Mouse (Mus musculus) thymus, postnatal 36 days (tissue): ENCODE data around the gene Bmt2.

Experiments used
- DNase-seq, 2 experiments: peaks; one replicate each; pipeline ENCODE4 v3.0.0; 2022; ENCODE audit warnings: mixed read lengths in 2 of 2

The Bmt2 gene

DNA sequence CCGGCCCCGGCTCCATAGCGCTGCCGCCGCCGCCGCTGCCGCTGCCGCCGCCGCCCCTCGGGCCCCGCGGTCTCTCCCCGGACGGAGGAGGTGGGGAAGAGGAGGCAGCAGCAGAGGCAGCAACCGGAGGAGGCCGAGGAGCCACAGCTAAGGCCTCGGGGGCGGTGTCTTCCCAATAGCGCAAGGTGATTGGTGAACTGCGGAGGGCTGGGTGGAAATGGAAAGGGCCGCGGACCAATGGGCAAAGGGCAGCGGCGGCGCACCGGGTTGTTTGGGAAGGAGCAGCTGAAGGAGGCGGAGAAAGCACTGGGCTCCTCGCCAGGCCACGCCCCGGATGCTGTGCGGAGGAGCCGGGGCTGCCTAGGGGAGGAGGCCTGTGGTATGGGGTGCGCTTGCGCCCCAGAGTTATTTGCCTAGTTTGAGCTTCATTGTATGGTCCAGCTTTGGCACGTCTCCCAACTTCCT is at the start of gene Bmt2:
Gene Bmt2, minus strand, starts transcription at position 149 of the 465 bp plus-strand sequence.
- peak; percentile 98 to 99 for DNase-seq

DNA sequence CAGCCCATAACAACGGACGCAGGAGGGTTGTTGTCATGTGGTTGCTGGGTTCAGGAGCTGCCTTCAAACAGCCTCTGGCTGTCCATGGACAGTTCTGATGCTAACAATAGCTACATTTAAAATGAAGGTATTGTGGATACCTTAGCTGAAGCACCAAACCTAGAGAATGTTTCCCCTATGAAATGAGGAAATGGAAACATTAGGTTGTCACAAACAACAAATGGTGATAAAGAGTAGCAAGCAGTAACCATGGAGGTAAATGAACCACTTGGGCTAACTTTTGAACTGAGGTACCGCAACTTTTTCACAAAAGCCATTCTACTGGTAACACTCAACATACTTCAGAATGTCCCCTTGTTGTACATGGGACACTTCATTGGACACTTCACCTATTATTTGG is 44.4 kb upstream of the Bmt2 start:
- DNase-seq: no peak

DNA sequence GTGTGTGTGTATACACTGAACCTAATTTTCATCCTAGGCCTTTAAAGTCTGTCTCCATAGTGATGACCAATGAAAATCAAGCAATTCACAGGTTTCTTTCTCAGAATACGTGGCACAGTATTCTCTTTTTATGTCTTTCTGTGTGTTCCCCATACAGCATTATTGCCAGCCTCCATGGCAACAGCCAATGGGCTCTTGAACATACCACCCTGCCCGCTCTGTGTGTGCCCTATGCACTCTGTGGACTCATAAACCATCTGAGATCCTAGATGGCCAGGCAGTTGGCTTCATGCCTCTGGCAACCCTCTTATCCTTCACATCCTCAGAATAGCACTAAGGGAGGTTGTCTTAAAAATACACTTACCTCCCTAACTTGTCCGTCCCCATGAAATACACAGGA is 37.1 kb upstream of the Bmt2 start:
- DNase-seq: no peak

DNA sequence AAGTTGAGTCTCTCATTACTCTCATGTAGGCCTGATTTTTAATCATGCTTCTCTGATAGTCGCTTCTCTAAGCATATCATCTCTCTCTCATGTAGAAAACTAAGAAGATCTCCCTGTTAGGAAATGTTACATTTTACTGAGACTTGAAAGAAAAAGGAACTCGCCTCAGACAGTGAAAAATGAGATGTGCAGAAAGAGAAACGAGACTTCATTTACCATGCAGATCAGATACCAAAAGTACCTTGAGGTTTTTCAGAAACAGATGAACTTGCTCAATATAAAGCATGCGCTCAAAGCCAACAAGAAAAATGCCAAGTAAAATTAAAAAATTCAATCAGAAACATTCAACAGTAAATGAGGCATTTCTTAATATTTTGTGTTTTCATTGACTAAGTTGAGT is 19.1 kb upstream of the Bmt2 start:
- DNase-seq: no peak

DNA sequence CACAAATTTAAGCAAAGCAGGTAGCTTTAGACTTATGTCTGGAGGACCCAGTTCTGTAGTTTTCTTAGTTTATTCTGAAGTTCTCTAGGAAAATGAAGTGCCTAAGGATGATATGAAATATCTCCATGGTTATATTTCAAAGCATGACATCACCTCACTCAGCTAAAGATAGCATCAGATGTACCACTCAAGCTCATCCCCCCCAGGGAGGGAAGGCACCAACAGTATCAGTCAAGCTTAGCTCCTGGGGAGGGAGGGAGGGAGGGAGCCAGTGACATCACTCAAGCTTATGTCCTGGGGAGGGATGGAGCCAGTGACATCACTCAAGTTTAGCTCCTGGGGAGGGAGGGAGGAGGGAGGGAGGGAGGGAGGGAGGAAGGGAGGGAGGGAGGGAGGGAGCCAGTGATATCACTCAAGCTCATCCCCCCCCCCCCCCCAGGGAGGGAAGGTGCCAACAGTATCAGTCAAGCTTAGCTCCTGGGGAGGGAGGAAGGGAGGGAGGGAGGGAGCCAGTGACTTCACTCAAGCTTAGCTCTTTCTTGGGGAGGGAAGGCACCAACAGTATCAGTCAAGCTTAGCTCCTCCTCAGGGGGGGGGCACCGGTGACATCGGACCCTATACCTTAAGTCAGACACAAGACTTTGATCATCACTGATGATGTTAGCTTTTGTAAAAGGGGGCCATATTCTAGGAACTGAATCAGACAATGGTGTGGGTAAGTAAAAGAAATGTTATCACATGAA is 17.5 kb upstream of the Bmt2 start:
- DNase-seq: no peak

DNA sequence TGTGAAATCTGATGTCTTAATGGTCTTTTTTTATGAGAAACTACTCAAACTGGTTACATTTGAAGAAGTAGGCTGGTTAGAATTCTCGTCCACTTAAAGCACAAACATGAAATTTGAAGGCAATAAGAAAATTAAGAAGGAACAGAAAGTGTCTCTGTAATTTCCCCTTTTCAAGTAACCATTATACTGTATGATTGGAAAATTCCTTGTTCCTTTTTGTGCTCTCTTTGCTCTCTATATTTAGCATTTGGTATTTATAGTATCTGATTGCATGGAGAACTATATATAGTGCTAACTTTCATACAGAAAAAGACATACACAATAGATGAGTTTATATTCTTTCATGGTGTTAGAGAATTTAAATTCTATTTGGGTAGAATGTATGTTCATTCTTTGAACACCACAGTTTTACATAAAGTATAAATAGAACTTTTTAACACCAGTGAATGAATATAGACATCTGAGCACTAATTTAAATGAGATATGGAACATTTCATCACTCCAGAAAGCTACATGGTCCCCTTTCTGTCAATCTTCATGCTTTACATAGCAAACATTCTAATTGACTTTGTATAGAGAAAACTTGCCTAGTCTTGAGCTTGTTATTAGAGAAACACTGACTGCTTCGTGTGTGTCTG is 14.0 kb upstream of the Bmt2 start:
- DNase-seq: no peak

DNA sequence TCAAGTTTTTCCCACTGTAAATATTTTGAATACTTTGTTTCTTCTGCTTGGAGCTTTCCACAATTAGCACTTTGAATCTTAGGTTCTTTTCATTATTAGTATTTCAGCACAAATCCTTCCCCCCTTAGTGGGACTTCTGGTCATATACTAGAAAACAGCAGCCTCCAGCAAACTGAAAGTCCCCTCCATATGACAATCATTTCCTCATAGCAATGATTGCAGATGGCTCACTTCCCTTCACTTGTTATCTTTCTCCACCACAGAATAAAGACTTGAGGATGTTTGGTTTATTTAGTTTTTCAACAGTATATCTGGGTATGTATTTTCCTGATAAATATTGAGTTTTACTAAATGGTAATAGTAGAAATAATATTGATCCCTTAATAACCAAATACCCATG is 12.6 kb upstream of the Bmt2 start:
- DNase-seq: no peak

DNA sequence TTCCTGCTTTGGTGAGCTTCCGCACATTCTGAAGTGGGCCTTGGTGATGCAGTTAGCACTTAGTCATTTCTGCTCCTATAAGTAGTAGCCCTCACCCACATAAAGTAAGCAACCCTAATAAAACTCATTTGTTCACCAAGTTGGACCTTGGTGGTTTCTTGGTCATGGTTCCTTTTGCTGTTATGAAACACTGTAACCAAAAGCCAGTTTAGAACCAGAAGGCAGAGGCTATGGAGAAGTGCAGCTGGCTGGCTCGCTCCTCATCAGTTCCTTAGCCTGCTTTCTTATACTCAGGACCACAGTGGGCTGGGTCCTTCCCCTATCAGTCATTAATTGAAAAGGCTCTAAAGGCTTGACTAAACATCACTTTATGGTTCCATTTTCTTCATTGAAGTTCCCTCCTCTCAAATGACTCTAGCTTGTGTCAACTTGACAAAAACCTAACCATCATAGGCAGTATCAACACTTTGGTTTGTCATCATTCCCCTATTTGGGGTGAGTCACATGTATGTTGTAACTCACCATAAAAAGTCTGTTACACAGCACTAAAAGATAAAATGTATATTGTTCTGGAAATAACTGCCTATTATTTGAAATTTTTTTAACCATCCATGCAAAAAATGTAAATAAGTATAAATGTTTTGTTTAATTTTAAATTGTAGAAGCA is 6.3 kb upstream of the Bmt2 start:
- no peak for DNase-seq

DNA sequence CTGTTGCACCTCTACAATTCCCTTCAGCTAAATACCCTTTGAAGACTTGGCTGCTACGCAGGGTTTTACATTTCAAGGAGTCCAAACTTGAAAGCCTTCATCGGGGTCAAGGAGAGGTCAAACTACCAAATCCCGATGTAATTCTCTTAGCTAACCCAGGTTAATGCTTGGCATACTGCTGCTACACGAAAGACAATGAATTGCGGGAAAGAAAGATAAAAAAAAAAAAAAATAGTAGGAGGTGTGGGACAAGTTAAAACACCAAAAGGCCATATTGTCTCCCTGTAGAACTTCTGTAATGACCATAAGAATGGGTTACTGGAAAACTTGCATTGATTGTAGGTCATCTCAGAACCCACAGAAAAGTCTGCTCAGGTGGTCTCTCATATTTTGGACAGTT is 583 bp upstream of the Bmt2 start:
- no peak for DNase-seq

DNA sequence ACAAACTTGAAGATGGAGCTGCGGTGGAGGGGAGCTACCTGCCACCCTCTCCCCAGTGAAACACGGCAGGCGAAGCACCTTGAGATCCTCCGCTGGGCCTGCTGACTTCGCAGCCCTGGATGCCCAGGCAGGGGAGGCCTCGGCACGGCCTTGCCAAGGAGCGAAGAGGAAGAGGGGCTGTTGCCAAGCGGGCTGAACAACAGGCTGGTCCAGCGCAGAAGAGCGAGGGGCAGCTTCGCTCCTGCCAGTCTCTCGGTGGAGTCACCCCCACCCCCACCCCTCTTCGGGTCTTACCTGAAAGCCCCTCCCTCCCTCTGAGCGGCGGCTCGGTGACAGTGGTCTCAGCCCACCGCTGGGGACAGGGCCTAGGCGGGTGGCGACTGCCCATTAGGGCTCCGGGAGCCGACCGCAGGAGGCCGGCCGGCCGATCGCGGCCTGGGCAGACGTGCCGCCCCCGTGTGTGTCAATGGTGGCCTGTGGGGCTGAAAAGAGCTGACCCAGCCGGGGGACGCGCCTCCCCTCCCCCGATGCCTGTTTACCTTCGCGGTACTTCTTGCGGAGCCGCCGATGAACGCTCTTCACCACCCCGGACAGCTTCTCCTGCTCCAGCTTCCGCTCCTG is 515 bp downstream of the Bmt2 start:
- peak in 1 of 2 experiments; percentile 56 for DNase-seq

DNA sequence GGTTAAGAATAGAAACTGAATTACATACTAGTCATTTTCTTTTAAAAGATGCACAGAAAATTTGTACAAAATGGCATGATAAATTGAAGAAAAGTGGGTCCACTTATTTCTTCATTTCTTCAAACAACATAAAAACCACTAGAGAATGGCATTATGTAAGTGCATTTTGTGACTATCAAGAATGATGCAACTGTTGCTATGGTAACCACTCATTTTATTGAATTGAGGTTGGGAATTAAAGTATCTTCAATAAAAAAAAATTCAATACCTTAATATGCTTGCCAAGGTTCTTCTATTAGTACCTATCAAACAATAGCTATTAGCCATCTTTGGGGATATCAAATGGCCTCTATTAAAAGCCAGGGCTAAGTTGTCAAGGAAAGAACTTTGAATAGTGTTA is 1.6 kb downstream of the Bmt2 start:
- DNase-seq: no peak

DNA sequence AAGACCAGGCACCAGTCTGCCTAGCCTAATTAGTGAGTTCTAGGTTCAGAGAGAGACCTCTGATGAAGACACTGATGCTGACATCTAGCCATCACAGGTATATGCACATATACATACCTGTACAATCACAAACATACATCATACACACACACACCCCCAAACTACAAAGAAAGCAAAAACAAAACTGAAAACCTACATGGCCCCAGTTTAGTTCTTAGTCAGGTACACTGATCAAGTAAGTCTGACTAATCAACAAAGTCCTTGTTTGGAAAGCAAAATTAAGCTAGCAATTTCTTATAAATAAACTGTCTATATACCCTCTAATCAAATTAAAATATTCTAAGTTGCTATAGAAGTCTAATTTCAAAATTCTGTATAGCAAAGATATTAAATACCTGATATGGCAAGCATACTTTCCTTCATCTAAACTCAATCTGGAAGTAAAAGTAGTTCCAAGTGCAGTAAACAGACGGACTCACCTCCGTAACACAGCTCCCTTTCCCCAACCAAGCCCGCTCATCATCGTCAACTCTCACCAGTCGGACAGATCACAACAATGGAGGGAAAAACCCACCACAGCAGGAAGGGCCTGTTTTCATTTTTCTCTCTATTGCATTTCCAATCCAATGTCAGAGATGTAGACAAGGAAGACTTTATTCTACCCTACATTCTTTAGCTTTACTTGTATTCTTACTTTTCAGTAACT is 3.0 kb downstream of the Bmt2 start:
- no peak for DNase-seq

DNA sequence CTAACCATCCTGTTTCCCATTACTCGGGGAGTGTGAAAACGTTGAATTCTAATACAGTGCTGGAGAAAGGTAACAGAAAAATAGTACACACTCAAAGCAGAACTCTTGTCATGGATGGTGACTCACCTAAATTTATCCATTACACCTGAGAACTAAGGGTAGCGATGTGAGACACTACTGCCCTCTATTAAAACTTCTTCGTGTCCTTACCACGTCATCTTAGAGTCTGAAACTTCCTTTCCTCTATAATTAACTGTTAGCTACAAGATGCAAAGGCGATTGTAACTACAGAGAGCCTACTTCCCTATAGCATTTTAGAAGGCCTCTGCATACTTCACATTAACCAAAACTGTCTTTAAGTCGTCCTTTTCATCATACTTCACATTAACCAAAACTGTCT is 12.1 kb downstream of the Bmt2 start:
- no peak for DNase-seq

DNA sequence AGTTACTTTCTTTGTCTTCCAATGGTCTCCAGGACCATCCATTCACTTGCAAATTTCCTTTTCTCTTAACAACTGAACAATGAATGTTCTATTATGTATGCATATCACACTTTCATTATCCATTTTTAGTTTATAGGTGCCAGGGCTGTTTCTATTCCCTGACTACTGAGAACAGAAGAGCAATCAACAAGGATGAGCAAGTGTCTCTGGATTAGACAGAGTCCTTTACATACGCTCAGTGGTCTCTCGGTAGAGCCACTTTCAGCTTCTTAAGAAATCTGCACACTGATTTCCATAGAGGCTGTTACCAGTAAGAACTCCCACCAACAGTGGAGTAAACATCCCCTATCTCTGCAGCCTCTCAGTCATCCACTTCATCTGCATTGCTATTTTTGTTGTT is 19.8 kb downstream of the Bmt2 start:
- no peak for DNase-seq

DNA sequence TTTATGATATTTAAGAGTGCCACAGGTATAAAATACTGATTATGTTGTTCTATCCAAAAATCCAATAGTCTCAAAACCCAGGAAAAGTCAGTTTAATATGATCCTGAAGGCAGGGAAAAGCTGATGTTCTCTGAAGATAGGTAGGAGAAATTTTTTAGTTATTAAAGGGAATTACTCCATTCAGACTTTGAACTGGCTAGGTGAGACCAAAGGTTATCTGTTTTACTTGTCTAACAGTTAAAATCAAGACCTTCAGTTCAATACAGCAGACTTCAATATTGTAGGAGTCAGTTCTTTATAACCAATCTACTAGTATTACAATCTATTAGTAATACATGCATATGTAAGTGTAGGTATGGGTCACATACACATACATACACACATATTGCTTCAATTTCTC is 23.7 kb downstream of the Bmt2 start:
- DNase-seq: no peak

DNA sequence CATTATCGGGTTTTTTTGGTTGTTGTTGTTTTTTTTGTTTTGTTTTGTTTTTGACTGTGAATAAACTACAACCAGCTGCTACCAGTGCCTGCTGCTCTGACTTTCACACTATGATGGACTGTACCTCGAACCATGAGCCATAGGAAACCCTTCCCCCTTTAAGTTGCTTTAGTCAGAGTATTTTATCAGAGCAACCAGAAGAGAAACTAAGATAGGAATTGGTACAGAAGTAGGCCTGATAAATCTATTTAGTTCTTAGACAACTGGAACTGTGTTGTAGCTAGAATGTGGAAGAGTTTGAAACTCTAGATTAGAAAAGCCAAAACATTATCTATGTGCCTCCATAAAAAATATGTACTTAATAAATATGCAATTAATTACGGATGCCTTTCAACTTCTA is 25.5 kb downstream of the Bmt2 start:
- no peak for DNase-seq

DNA sequence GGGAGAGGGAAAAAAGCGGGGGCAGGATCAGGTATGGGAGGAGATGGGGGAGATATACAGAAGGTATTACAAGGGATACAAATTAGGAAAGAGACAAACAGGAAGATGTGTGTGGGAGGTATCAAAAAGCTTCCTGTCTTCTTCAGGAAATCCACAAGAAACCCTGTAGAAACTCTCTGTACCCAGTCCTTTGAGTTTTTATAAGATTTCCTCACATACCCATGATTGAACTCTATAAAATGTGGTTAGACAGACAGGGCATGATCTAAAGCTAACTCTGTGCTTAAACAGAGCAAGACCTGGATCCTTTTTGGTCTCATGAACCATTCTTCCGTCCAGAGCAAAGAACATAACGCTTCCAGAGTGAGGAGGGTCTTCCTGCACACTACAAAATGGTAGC is 26.9 kb downstream of the Bmt2 start:
- DNase-seq: no peak

DNA sequence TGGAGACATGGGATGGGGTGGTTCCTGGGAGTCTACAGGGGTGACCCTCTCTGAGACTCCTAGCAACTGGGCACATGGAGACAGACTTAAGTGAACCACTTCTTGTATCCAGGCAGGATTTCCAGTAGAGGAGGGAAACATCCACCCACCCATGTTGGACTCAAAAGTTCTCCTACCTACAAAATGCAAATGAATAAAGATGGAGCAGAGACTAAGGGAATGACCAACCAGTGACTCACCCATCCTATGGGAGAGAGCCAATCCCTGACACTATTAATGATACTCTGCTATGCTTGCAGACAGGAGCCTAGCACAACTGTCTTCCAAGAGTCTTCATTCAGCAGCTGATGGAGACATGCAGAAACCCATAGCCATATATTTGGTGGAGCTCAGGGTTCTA is 29.5 kb downstream of the Bmt2 start:
- no peak for DNase-seq

DNA sequence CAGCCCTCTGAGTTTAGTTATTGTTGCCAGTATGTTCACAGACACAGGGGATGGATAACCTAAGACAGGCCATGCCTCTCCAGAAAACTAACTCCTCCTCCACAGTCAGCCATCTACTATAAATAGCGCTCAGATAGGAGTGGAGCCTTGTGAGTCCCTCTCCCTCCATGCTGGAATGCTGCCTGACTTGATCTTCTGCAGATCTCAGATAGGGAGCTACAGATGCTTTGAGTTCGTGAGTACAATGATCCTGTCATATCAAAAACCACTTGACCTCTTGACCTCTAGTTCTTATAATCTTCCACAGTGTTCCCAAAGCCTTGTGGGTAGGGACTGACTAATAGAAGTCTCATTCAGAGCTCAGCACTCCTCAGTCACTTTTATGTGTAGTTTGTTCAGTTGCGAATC is 41.2 kb downstream of the Bmt2 start:
- DNase-seq: no peak

DNA sequence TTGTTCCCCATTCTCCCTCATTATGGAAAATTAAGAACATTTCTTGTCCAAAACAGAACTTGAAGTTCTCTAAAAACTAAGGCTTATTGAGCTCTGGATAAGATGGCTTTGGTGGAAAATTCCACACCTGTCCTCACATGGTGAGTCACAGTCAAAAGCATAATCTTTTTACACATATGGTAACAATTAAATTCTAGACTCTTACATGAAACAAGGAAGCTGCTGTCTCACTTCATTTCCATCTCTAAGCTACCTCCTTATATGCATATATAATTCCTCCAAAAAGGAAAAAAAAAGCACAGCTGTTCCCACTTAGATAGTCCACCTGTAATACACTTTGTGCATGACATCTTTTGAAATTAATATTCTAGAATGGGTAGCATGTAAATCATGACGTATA is 45.2 kb downstream of the Bmt2 start:
- DNase-seq: no peak

DNA sequence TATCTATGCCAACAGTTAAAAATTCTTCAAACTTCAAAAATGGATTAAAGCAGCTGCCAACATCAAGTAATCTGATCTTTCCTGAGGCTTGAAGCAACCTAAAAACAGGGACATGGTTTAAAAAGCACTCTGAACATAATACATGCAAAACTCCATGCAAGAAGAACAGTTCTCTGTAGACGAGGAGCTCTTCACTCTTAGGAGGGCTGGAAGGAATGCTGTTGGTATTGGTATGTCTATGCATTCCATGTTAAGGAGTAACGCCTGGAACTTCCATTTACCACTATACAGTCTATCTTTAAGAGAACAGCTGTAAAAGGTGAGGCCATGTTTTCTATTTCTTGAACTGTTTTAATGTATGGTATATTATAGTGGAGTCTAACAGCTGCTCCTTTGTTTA is 47.2 kb downstream of the Bmt2 start:
- no peak for DNase-seq

DNA sequence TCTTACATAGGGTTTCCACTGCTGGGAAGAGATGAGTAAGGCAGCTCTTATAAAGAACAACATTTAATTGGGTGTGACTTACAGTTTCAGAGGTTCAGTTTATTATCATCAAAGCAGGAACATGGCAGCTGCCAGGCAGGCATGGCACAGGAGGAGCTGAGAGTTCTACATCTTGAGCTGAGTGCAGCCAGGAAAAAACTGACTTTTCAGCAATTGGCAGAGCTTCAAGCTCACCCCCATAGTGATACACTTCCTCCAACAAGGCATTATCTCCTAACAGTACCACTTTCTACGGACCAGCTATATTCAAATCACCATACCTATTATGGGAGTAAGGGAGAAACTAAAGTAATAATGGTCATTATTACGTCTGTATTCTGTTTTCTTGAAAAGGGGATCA is 58.1 kb downstream of the Bmt2 start:
- no peak for DNase-seq

DNA sequence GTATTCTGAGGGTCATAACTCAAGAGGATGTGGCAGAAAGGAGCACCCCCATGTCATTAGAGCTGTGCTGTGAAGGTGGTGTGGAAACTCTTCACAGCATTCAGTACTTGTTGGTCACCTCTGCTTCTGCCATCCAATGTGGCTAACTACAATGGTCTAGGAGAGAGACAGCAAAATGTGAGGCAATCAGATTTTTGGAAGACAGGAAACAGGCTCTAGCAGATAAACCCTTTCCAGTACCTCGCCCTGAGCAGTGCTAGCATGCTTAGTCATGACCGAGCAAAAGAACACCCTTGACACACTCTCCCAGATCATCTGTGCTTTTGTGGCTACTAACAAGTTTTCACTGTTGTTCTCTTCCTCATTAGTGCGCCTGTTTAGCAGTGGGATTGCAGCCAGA is 60.7 kb downstream of the Bmt2 start:
- DNase-seq: no peak
